Mouse (Mus musculus): Measurements from ENCODE around the gene Fam83d. TPM values are rescaled to one million over a fixed set of nuclear protein-coding genes. Genes with fewer than 3 reads are reported as not detected.

Fam83d gene
- polyA plus RNA-seq, 1 experiment from 2014 or later, result 21.7 TPM

DNA sequence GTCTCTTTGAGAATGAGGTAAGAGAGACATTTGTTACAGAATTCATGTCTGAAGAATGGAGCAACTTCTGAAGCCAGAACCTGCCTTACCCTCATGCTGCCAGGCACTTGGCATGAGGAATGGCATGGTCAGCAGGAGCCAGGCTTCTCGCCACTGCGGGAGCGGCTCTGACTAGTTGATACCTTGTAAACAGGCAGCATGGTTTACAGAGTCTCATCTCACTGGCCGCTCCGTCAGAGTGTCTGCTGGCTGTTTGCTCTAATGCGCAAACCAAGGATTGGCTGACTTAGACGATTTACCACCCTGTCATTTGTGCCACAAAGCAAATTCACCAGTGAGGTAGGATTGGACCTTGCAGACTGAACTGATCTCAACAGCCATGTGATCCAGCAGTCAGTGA lies 13.2 kb downstream of the Fam83d start:
- WGBS (ENCODE audit: insufficient replicate concordance), result 89% methylated on average over 7 of the region's 7 CpGs
- Histone ChIP-seq H3K9me3 (replicated peaks) (no peaks in the 10 kb centered on the region), H3K27me3 (replicated peaks) (no peaks in the 10 kb centered on the region), H3K4me3 (no peak overlapping the region), H3K36me3 (peaks cover 97% of the 10 kb centered on the region), H3K9ac (no peak overlapping the region), H3K4me2 (no peak overlapping the region), H3K4me1 (peaks cover 24% of the 10 kb centered on the region), H3K27ac (no peak overlapping the region)
- ATAC-seq, result no peak

DNA sequence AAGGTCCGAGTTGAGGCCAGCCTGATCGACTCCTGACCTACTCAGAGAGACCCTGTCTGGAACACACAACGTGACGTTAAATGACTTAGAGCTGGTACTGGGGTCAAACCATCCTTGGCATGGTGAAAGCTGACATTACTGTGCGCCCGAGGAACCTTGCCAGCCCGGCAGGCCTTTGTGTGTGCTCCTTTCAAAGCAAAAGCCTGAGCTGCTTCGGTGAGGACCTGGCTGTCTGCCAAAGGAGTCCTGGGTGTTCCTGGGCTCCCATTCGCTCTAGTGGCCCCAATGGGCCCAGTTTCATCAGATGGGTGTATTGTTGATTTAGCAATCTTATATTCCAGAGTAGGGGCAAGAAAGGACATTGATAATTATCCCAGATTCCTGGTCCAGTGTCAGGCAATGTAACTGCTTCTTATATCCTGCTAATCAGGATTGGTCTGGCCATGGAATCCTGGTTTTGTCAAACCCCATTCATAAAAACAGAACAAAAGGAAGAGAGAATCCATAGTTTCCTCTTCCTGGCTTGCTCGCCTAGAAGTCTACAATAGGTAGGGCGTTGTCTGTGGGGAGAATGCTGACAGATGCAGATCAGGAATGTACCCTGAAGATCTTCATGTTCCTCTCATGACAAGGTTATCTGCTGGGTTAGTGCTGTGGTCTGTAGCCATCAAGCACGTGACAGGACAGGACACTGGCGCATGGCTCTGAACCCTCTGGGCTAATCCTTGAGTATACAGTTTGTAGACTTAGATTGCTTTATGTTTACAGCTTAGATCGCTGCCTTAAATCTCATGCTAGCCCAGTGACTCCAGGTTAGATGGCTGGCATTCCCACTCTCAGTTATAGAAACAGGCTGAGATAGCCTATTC lies 19.3 kb downstream of the Fam83d start:
- no peaks in the 10 kb centered on the region for H3K9me3 ChIP-seq (replicated peaks)
- no peaks in the 10 kb centered on the region for H3K4me1 ChIP-seq
- peaks cover 50% of the 10 kb centered on the region for H3K36me3 ChIP-seq
- H3K4me2 ChIP-seq, result no peak overlapping the region
- no peaks in the 10 kb centered on the region for H3K27me3 ChIP-seq (replicated peaks)
- H3K4me3 ChIP-seq, result no peak overlapping the region
- H3K27ac ChIP-seq, result no peak overlapping the region
- 79% methylated on average over 14 of the region's 14 CpGs for WGBS (ENCODE audit: insufficient replicate concordance)
- H3K9ac ChIP-seq, result no peak overlapping the region
- ATAC-seq, result no peak

DNA sequence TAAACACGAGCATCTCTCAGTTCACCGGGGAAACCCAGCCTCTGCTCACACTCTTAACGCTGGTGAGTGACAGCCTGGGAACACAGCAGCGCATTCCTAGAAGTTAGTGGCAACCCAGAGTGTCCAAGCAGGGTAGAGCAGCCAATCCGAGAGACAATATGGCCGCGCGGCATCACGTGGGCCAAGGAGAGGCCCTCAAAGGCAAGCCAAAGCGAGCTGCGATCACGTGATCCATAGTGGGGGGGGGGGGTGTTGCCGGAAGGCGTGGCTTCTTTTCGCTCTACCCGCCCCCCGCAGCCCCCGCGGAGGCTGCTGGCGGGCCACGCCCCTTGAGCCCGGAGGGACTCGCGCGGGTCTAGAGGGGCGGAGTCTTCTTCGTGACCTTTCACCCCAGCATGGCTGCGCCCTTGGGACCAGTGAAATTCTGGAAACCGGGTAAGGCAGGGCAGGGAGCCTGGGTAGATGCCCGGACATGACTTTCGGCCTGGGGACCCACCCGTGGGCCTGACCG lies 26.7 kb downstream of the Fam83d start, which contains the start of gene Dhx35:
Gene Dhx35, plus strand, starts transcription at position 314 of the 511 bp plus-strand sequence.
- Histone ChIP-seq H3K9me3 (replicated peaks) (no peaks in the 10 kb centered on the region), H3K27me3 (replicated peaks) (no peaks in the 10 kb centered on the region), H3K4me3 (peak within 1 kb of the TSS; percentile 89), H3K4me2 (peak within 1 kb of the TSS; percentile 84), H3K9ac (peak within 1 kb of the TSS; percentile 78), H3K36me3 (peaks cover 6% of the 10 kb centered on the region), H3K4me1 (peaks cover 24% of the 10 kb centered on the region), H3K27ac (peak within 1 kb of the TSS; percentile 88)
- ATAC-seq, result peak; percentile 98
- under 1% methylated on average over 32 of the region's 33 CpGs for WGBS (ENCODE audit: insufficient replicate concordance)

DNA sequence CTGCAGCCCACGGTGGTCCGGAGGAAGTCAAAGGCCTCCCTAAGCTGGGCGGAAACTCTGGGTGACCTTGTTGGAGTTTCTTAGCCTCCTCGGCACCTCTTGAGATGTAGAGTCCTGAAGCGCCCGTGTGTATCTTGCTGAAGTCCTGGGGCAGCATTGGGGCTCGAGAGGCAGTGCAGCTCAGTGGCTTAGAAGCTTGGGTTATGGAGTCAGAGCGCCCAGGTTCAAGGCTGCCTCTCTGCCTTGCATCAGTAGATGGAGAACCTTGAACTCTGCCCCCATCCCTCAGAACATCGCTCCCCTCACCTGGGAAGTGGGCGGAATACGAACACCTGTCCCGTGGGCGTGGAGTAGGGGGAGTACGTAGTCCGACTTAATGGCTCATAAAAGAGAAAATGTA lies 27.1 kb downstream of the Fam83d start:
- 9% methylated on average over 15 of the region's 15 CpGs for WGBS (ENCODE audit: insufficient replicate concordance)
- no peaks in the 10 kb centered on the region for H3K9me3 ChIP-seq (replicated peaks)
- no peak for ATAC-seq

DNA sequence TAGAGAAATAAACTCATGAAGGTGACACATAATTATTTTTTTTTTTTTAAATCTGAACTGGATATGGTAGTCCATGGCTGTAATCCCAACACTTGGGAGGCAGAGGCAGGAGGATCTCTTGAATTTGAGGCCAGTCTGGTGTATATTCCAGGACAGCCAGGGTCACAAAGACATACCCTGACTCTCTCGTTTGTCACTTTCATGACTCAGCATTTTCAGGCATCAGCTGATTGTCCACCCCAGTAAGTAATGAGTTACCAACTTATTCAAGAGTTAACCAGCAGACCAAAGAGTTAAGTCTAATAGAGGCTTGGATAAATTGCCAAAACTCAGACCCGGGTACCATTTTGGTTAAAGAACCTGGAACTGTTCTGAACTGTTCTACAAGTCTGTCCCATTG lies 28.0 kb downstream of the Fam83d start:
- peak overlapping the region; percentile 84; the same call in 1 of the 2 replicates for H3K4me2 ChIP-seq
- H3K4me3 ChIP-seq, result peak overlapping the region; percentile 89; the same call in 1 of the 2 replicates

More for the DNA sequence above, 27.1 kb downstream of the Fam83d start:
- peak overlapping the region; percentile 78 for H3K9ac ChIP-seq
- H3K4me1 ChIP-seq, result peaks cover 24% of the 10 kb centered on the region
- no peaks in the 10 kb centered on the region for H3K27me3 ChIP-seq (replicated peaks)
- H3K4me2 ChIP-seq, result peak overlapping the region; percentile 84
- peak overlapping the region; percentile 80 for H3K27ac ChIP-seq
- peaks cover 11% of the 10 kb centered on the region for H3K36me3 ChIP-seq
- peak overlapping the region; percentile 89 for H3K4me3 ChIP-seq

DNA sequence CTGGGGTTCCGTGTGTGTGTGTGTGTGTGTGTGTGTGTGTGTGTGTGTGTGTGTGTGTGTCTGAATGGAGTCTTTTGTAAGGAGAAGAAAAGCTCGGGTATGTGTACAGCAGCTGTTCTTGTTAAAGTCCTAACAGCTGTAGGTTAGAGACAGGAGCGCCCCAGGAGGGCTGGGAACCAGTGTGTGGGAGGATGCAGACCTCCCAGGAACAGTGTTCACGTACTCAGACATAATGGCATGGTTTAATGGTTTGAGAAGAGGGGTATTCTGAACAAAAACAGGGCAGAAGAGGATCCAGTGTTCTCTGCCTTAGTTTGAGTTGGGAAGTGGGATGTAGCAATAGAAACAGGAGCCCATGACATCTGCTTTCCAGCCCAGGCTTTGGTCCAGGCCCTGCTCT lies 31.4 kb downstream of the Fam83d start:
- no peaks in the 10 kb centered on the region for H3K27me3 ChIP-seq (replicated peaks)
- H3K4me2 ChIP-seq, result no peak overlapping the region
- H3K4me1 ChIP-seq, result peaks cover 15% of the 10 kb centered on the region
- H3K27ac ChIP-seq, result no peak overlapping the region
- H3K4me3 ChIP-seq, result no peak overlapping the region
- 73% methylated on average over 4 of the region's 4 CpGs for WGBS (ENCODE audit: insufficient replicate concordance)
- no peaks in the 10 kb centered on the region for H3K9me3 ChIP-seq (replicated peaks)
- no peak overlapping the region for H3K9ac ChIP-seq
- H3K36me3 ChIP-seq, result peaks cover 51% of the 10 kb centered on the region
- ATAC-seq, result no peak

More for the DNA sequence above, 28.0 kb downstream of the Fam83d start:
- no peak for ATAC-seq
- Histone ChIP-seq H3K27ac (no peak overlapping the region), H3K4me1 (peaks cover 24% of the 10 kb centered on the region), H3K9me3 (replicated peaks) (no peaks in the 10 kb centered on the region), H3K9ac (no peak overlapping the region), H3K36me3 (peaks cover 20% of the 10 kb centered on the region), H3K27me3 (replicated peaks) (no peaks in the 10 kb centered on the region)
- WGBS (ENCODE audit: insufficient replicate concordance), result 64% methylated on average over 2 of the region's 2 CpGs

DNA sequence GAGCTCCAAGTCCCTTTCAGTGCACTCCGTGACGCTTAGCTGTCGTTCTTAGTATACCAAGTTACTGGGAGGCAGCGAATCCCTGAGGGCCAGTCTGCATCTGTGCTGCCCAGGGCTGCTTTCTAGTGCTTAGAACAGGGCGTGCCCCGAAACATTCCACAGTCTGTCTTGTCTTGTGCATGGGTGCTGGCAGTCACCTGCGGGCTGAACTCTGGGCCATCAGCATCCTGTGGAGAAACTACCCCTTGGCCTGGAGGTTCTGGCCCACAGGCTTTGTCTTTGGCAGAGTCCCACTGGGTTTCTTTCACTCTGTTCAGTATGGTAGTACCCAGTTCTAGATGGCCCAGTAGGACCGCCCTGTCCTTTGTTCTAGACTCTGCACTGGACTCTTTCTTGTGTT lies 32.9 kb downstream of the Fam83d start:
- 90% methylated on average over 8 of the region's 8 CpGs for whole genome bisulfite sequencing (ENCODE audit: insufficient replicate concordance)
- H3K4me1 ChIP-seq, result peaks cover 5% of the 10 kb centered on the region
- no peak overlapping the region for H3K9ac ChIP-seq
- no peaks in the 10 kb centered on the region for H3K9me3 ChIP-seq (replicated peaks)
- no peaks in the 10 kb centered on the region for H3K27me3 ChIP-seq (replicated peaks)
- no peak overlapping the region for H3K4me3 ChIP-seq
- H3K4me2 ChIP-seq, result no peak overlapping the region
- no peak overlapping the region for H3K27ac ChIP-seq
- ATAC-seq, result no peak
- peaks cover 58% of the 10 kb centered on the region for H3K36me3 ChIP-seq

DNA sequence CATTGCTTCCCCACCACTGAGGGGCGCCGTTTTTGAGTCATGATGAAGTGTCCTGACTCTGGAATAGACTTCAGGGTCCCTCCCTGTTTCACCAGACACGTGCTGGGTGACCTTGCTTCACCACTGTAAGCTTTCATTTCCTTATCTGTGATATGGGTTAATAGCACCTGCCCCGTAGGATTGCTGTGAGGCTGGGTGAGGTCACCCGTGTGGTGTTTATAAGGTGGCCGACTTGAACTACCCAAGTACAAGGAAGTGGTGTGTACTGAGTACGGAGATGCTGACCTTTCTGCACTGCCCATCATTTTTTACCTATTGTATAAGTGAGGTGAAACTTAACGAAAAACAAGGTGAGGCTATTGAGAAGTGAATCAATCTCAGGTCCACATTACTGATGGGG lies 35.7 kb downstream of the Fam83d start:
- no peaks in the 10 kb centered on the region for H3K9me3 ChIP-seq (replicated peaks)
- H3K27me3 ChIP-seq (replicated peaks), result no peaks in the 10 kb centered on the region
- H3K27ac ChIP-seq, result no peak overlapping the region
- H3K9ac ChIP-seq, result no peak overlapping the region
- H3K4me3 ChIP-seq, result no peak overlapping the region
- 71% methylated on average over 8 of the region's 8 CpGs for whole genome bisulfite sequencing (ENCODE audit: insufficient replicate concordance)
- peaks cover 74% of the 10 kb centered on the region for H3K36me3 ChIP-seq
- no peak overlapping the region for H3K4me2 ChIP-seq
- no peaks in the 10 kb centered on the region for H3K4me1 ChIP-seq
- ATAC-seq, result no peak

DNA sequence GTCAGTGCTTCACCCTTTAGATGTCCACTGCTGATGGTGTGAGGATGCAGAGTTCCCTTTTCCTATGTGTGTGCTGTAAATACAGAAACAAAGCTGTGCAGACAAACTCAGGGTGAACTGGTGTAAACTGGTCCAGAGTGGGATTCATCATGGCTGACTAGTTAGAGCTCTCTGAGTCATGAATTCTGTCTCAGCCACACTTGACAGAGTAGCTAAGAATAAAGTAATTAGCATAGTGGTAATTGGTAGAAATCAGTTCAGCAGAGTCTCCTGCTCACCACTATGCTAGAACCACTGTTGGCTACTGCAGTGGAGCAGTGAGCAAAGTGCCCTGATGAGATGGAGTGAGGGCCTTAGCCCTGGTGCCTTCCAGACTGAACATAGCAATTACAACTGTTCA lies 47.8 kb downstream of the Fam83d start:
- Histone ChIP-seq H3K36me3 (peaks cover 55% of the 10 kb centered on the region), H3K27ac (no peak overlapping the region), H3K9ac (no peak overlapping the region), H3K4me3 (no peak overlapping the region), H3K27me3 (replicated peaks) (no peaks in the 10 kb centered on the region), H3K4me1 (no peaks in the 10 kb centered on the region), H3K9me3 (replicated peaks) (no peaks in the 10 kb centered on the region), H3K4me2 (no peak overlapping the region)
- no peak for ATAC-seq

DNA sequence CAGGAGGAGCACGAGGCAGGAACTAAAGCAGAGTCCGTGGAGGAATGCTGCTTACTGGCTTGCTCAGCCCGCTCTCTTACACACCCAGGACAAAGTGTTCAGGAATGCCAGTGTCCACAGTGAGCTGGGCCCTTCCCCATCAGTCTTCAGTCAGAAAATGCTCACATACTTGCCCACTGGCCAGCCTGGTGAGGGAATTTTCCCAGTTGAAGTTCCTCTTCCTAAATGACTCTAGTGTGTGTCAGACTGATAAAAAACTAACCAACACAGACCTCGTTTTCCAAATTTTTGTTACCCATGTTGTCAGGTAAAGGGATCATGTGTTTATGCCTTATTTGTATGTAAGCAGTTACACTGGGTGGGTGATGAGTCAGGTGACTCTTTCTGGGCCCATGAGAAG lies 48.3 kb downstream of the Fam83d start:
- no peak overlapping the region for H3K27ac ChIP-seq
- no peak overlapping the region for H3K9ac ChIP-seq
- no peak overlapping the region for H3K4me3 ChIP-seq
- H3K9me3 ChIP-seq (replicated peaks), result no peaks in the 10 kb centered on the region
- no peak overlapping the region for H3K4me2 ChIP-seq
- no peaks in the 10 kb centered on the region for H3K4me1 ChIP-seq
- no peaks in the 10 kb centered on the region for H3K27me3 ChIP-seq (replicated peaks)
- ATAC-seq, result no peak
- peaks cover 59% of the 10 kb centered on the region for H3K36me3 ChIP-seq
- 79% methylated on average over 4 of the region's 4 CpGs for WGBS (ENCODE audit: insufficient replicate concordance)

DNA sequence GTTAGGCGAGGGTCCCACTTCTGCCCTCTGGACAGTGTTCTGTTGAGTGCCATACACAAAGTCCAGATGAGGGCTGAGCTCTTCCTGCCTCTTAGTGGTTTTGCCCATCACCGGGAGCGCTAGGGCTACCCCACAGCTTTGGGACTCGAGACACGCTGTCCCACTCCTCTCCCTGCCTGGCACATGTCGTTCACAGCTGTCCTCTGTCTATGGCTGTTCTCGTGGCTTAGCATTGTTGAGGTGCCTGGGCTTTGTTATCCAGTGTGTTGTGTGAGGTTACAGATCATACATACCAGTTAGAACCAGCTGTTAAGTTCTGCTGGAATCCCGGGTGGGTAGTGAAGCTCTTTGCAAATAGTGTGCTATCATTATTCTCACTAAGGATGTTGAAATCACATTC lies 49.8 kb downstream of the Fam83d start:
- 87% methylated on average over 8 of the region's 8 CpGs for WGBS (ENCODE audit: insufficient replicate concordance)
- Histone ChIP-seq H3K4me3 (no peak overlapping the region), H3K27ac (no peak overlapping the region), H3K9ac (no peak overlapping the region), H3K9me3 (replicated peaks) (no peaks in the 10 kb centered on the region), H3K27me3 (replicated peaks) (no peaks in the 10 kb centered on the region), H3K4me2 (no peak overlapping the region), H3K4me1 (no peaks in the 10 kb centered on the region), H3K36me3 (peaks cover 64% of the 10 kb centered on the region)
- peak; percentile 24; the same call in 1 of the 2 replicates for ATAC-seq

DNA sequence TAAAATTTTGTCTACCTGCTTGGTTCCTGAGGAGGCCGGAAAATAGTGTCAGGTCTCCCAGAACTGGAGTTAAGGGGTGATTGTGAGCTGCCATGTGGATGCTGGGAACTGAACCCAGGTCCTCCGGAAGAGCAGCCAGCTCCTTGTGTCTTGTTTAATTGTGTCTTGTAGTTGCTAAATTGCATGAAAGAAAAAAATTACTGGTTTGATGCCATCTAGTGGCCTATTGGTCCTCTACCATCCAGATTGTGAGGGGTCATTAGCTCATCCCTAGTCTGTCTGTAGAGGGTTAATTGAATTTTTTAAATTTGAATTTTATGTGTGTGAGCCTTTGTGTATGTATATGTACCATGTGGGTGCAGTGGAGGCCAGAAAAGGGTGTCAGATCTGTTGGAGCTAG lies 60.2 kb downstream of the Fam83d start:
- WGBS (ENCODE audit: insufficient replicate concordance), result 79% methylated on average over 2 of the region's 2 CpGs
- Histone ChIP-seq H3K27ac (no peak overlapping the region), H3K4me2 (no peak overlapping the region), H3K9me3 (replicated peaks) (no peaks in the 10 kb centered on the region), H3K27me3 (replicated peaks) (no peaks in the 10 kb centered on the region), H3K36me3 (peaks cover 81% of the 10 kb centered on the region), H3K9ac (no peak overlapping the region), H3K4me3 (no peak overlapping the region), H3K4me1 (no peaks in the 10 kb centered on the region)
- no peak for ATAC-seq

Measured in liver, embryonic 12.5 days (tissue).